Comparison of ENCODE assay signal across 25 mouse cellular contexts in the genomic region with DNA sequence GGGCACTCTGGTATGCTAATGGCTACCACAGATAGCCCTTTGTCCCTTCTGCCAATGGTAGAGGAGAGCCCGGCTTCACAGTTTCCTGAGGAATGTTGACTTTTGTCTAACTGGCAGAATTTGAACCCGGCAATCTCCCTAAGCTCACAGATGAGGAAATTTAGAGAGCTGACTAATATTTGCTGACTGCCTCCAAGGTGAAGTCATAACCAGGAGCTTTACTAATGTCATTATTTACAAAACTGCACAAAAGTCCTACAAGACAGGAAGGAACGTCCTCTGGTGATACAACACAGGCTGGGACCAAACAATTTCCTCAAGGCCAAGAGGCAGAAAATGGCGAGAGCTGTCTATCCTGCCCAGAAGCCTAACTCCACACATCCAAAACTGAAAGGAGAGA. TPM values are rescaled to one million over a fixed set of nuclear protein-coding genes. Genes with fewer than 3 reads are reported as not detected.
DNase-seq lines count a peak whose midpoint lies in the region; ATAC-seq and TF ChIP-seq lines count a peak whose summit lies in the region.
"Had no signal": no experiment of that assay in that cellular context is flagged by ENCODE, and none has a peak within 500 bp of the region (broad histone marks: within the 10 kb centered on the region; RNA-seq: fewer than 3 reads in every experiment).

No protein-coding gene starts in this region.

- ATAC-seq in lung, embryonic 14.5 days (ENCODE audit: insufficient read depth): peak; percentile 31; the same call in 1 of the 2 replicates
- ATAC-seq in erythroid progenitor cell, adult 5-6 weeks (replicated peaks; ENCODE audit: low FRiP score, poor library complexity, severe bottlenecking): 0 out of 2 replicates have a peak, but pooled peaks have one; percentile 4
- no peak for ATAC-seq in liver, embryonic 14.5 days (ENCODE audit: insufficient read depth)
- ATAC-seq in stomach, embryonic 16.5 days (ENCODE audit: insufficient read depth, low FRiP score): 0 out of 2 replicates have a peak, but pooled peaks have one; percentile 7

- no peak overlapping the region for H3K4me3 ChIP-seq in lung, embryonic 14.5 days (ENCODE audit: low read depth, low read length)
- no peak overlapping the region for H3K4me3 ChIP-seq in liver, embryonic 14.5 days (ENCODE audit: insufficient read depth in 1 of 2, low read depth in 2 of 2, low read length in 2 of 2)
- H3K4me3 ChIP-seq in stomach, embryonic 16.5 days (replicated peaks; ENCODE audit: low read length): no peak overlapping the region
- H3K4me3 ChIP-seq: embryonic facial prominence, embryonic 12.5 days; heart, adult 2 months; hindbrain, embryonic 13.5 days; left cerebral cortex, adult 2 months had no signal

- TF ChIP-seq CTCF in lung, embryonic 14.5 days (IDR thresholded peaks at IDR 0.05; ENCODE audit: low read depth): no peak
- TF ChIP-seq CTCF in liver, embryonic 14.5 days (IDR thresholded peaks at IDR 0.05; ENCODE audit: low read depth): no peak

- no peak overlapping the region for H3K4me2 ChIP-seq in lung, embryonic 14.5 days
- H3K4me2 ChIP-seq in liver, embryonic 14.5 days (ENCODE audit: low read depth): peak overlapping the region; percentile 89
- H3K4me2 ChIP-seq in stomach, embryonic 16.5 days (ENCODE audit: low read depth, low read length): no peak overlapping the region
- H3K4me2 ChIP-seq: embryonic facial prominence, embryonic 12.5 days; hindbrain, embryonic 13.5 days had no signal

- H3K9ac ChIP-seq in lung, embryonic 14.5 days: no peak overlapping the region
- peak overlapping the region; percentile 75 for H3K9ac ChIP-seq in liver, embryonic 14.5 days (replicated peaks)
- H3K9ac ChIP-seq in stomach, embryonic 16.5 days (ENCODE audit: low read length): no peak overlapping the region
- H3K9ac ChIP-seq: embryonic facial prominence, embryonic 12.5 days; hindbrain, embryonic 13.5 days had no signal

- H3K27ac ChIP-seq in lung, embryonic 14.5 days (ENCODE audit: low read depth): peak overlapping the region; percentile 78
- H3K27ac ChIP-seq in liver, embryonic 14.5 days: peak overlapping the region; percentile 98
- H3K27ac ChIP-seq in stomach, embryonic 16.5 days (ENCODE audit: low read length): no peak overlapping the region
- H3K27ac ChIP-seq: embryonic facial prominence, embryonic 12.5 days; heart, adult 2 months; hindbrain, embryonic 13.5 days; left cerebral cortex, adult 2 months had no signal

- no peaks in the 10 kb centered on the region for H3K36me3 ChIP-seq in lung, embryonic 14.5 days (ENCODE audit: insufficient read depth)
- H3K36me3 ChIP-seq in liver, embryonic 14.5 days (replicated peaks; ENCODE audit: control insufficient read depth, insufficient read depth, low read depth): no peaks in the 10 kb centered on the region
- no peaks in the 10 kb centered on the region for H3K36me3 ChIP-seq in stomach, embryonic 16.5 days (ENCODE audit: control insufficient read depth, insufficient read depth, low read length)
- H3K36me3 ChIP-seq: embryonic facial prominence, embryonic 12.5 days; hindbrain, embryonic 13.5 days had no signal

- peak; percentile 41 for DNase-seq in lung, embryonic 14.5 days
- no peak for DNase-seq in lung, postnatal 10 days
- DNase-seq in liver, embryonic 14.5 days (ENCODE audit: low read depth in 3 of 3, low spot score in 3 of 3): no peak
- DNase-seq in gastrocnemius, adult 18-20 months (ENCODE audit: low spot score): no peak
- no peak for DNase-seq in layer of hippocampus, adult 9-10 months (ENCODE audit: low spot score)
- DNase-seq in cerebellum, adult 8-10 months: no peak
- DNase-seq: B cell, adult 2 months; cerebellum, adult 9-10 months; gastrocnemius, postnatal 10 days; heart, adult 2 months; kidney, adult 9 months; kidney, postnatal 25 days; left cerebral cortex, postnatal 4 days; lung, adult 18-20 months; right cerebral cortex, postnatal 25 days; thymus, postnatal 14 days had no signal

- peaks cover 10% of the 10 kb centered on the region for H3K4me1 ChIP-seq in lung, embryonic 14.5 days (ENCODE audit: insufficient read depth)
- peaks cover 37 to 45% of the 10 kb centered on the region in 2 experiments for H3K4me1 ChIP-seq in liver, embryonic 14.5 days (replicated peaks; ENCODE audit: control insufficient read depth in 2 of 2, insufficient read depth in 2 of 2, low read length in 1 of 2)
- no peaks in the 10 kb centered on the region for H3K4me1 ChIP-seq in stomach, embryonic 16.5 days (ENCODE audit: control insufficient read depth, insufficient read depth, low read length)
- H3K4me1 ChIP-seq: embryonic facial prominence, embryonic 12.5 days; hindbrain, embryonic 13.5 days had no signal

- no peak for TF ChIP-seq EP300 in liver, embryonic 14.5 days (IDR thresholded peaks at IDR 0.05; ENCODE audit: low read depth)

- 42% methylated on average over 4 of the region's 4 CpGs for WGBS in lung, embryonic 14.5 days
- 39% methylated on average over 4 of the region's 4 CpGs for WGBS in liver, embryonic 14.5 days (ENCODE audit: insufficient replicate concordance)
- 35% methylated on average over 4 of the region's 4 CpGs for WGBS in stomach, embryonic 16.5 days

- no peaks in the 10 kb centered on the region for H3K9me3 ChIP-seq in lung, embryonic 14.5 days (ENCODE audit: low read depth, low read length)
- H3K9me3 ChIP-seq in liver, embryonic 14.5 days (ENCODE audit: control insufficient read depth, low read length): no peaks in the 10 kb centered on the region
- H3K9me3 ChIP-seq in stomach, embryonic 16.5 days (replicated peaks; ENCODE audit: control insufficient read depth, low read length): no peaks in the 10 kb centered on the region
- H3K9me3 ChIP-seq: embryonic facial prominence, embryonic 12.5 days; hindbrain, embryonic 13.5 days had no signal

- no peaks in the 10 kb centered on the region for H3K27me3 ChIP-seq in lung, embryonic 14.5 days (ENCODE audit: insufficient read depth, low read length)
- H3K27me3 ChIP-seq in liver, embryonic 14.5 days (ENCODE audit: control insufficient read depth, insufficient read depth, low read length): no peaks in the 10 kb centered on the region
- no peaks in the 10 kb centered on the region for H3K27me3 ChIP-seq in stomach, embryonic 16.5 days (ENCODE audit: control insufficient read depth, insufficient read depth, low read length)
- H3K27me3 ChIP-seq: embryonic facial prominence, embryonic 12.5 days; hindbrain, embryonic 13.5 days had no signal

RNA-seq across cellular contexts. Expression of gene Ccnt2, which starts 18.2 kb away (rescaled TPM):
- 81.4 and 82.5 TPM in 2 replicates for polyA plus RNA-seq in lung, embryonic 14.5 days (2014; fragmentation: Nextera tagmentation; extraction: Ambion mirVana)
- 84.3 and 112 TPM in 2 replicates for total RNA-seq in erythroid progenitor cell, adult 5-6 weeks (2015; ENCODE audit: low replicate concordance)
- total RNA-seq in erythroid progenitor cell, adult 5-6 weeks (2017; ENCODE audit: low replicate concordance): 111 and 112 TPM in 2 replicates
- 13.8 and 16.1 TPM in 2 replicates for polyA plus RNA-seq in liver, embryonic 14.5 days (2012; rRNA removed)
- polyA plus RNA-seq in liver, embryonic 14.5 days (2014; fragmentation: Nextera tagmentation; extraction: Ambion mirVana): 19.6 and 20.6 TPM in 2 replicates
- polyA plus RNA-seq in stomach, embryonic 16.5 days (2015; fragmentation: Nextera tagmentation; extraction: Ambion mirVana): 74.8 and 80.8 TPM in 2 replicates
- 10 to 100 TPM; 16.4 to 16.7 TPM for total RNA-seq in gastrocnemius, adult 18-20 months (2021)

RNA-seq across cellular contexts. Expression of gene Acmsd, which starts 26.6 kb away (rescaled TPM):
- polyA plus RNA-seq in lung, embryonic 14.5 days (2014; fragmentation: Nextera tagmentation; extraction: Ambion mirVana): 0.18 and 0.45 TPM in 2 replicates
- total RNA-seq in erythroid progenitor cell, adult 5-6 weeks (2015; ENCODE audit: low replicate concordance): 37.8 and 40.7 TPM in 2 replicates
- 19.8 and 22.7 TPM in 2 replicates for total RNA-seq in erythroid progenitor cell, adult 5-6 weeks (2017; ENCODE audit: low replicate concordance)
- 2.7 and 4.5 TPM in 2 replicates for polyA plus RNA-seq in liver, embryonic 14.5 days (2012; rRNA removed)
- polyA plus RNA-seq in liver, embryonic 14.5 days (2014; fragmentation: Nextera tagmentation; extraction: Ambion mirVana): 7.1 and 7.9 TPM in 2 replicates
- polyA plus RNA-seq in stomach, embryonic 16.5 days (2015; fragmentation: Nextera tagmentation; extraction: Ambion mirVana): 0.36 and 0.39 TPM in 2 replicates
- total RNA-seq in gastrocnemius, adult 18-20 months (2021): not detected
- total RNA-seq: gastrocnemius, postnatal 10 days; layer of hippocampus, adult 8-10 months; left cerebral cortex, adult 2 months; left cerebral cortex, postnatal 4 days; midbrain, postnatal 0 days had no signal
- polyA plus RNA-seq: hindbrain, embryonic 13.5 days; intestine, embryonic 14.5 days; midbrain, postnatal 0 days; testis, adult 2 months had no signal
